Mouse (Mus musculus) limb, embryonic 14.5 days (tissue): ENCODE data around the gene Gpt2. TPM values are rescaled to one million over a fixed set of nuclear protein-coding genes. Genes with fewer than 3 reads are reported as not detected.

Experiments used
- ATAC-seq: fragments of 200-750 bp; cut with Nextera tagmentation; 2 replicates; pipeline ENCODE4 v1.8.0; 2017; ENCODE audit warnings: low read depth, moderate number of reproducible peaks, moderate TSS enrichment; ENCODE audit not compliant: low FRiP score
- DNase-seq: peaks from one replicate; pipeline ENCODE4 v3.0.0-alpha.2; 2015; ENCODE audit warnings: low spot score
- H3K27ac ChIP-seq: fragments of 300-500 bp; sonication (generic); replicated peaks from 2 replicates; pipeline ENCODE4 v1.5.1; 2014; ENCODE audit warnings: low read depth, mild to moderate bottlenecking, low read length, moderate library complexity, mixed read lengths
- H3K27me3 ChIP-seq: fragments of 300-500 bp; sonication (generic); 2 replicates; pipeline ENCODE4 v1.6.1; 2014; ENCODE audit warnings: low read length, mixed read lengths; ENCODE audit not compliant: control insufficient read depth, insufficient read depth
- H3K36me3 ChIP-seq: fragments of 300-500 bp; sonication (generic); 2 replicates; pipeline ENCODE4 v1.6.1; 2014; ENCODE audit warnings: mild to moderate bottlenecking, low read length, moderate library complexity, mixed read lengths; ENCODE audit not compliant: control insufficient read depth, insufficient read depth
- H3K4me1 ChIP-seq: fragments of 300-500 bp; sonication (generic); 2 replicates; pipeline ENCODE4 v1.6.1; 2014; ENCODE audit warnings: antibody characterized with exemption, low read length, mixed read lengths; ENCODE audit not compliant: control insufficient read depth, insufficient read depth
- H3K4me2 ChIP-seq: fragments of 300-500 bp; sonication (generic); replicated peaks from 2 replicates; pipeline ENCODE4 v1.6.1; 2014; ENCODE audit warnings: low read depth, mild to moderate bottlenecking, low read length, moderate library complexity; ENCODE audit not compliant: severe bottlenecking
- H3K4me3 ChIP-seq: fragments of 300-500 bp; sonication (generic); replicated peaks from 2 replicates; pipeline ENCODE4 v1.5.1; 2014; ENCODE audit warnings: low read length
- H3K9ac ChIP-seq: fragments of 300-500 bp; sonication (generic); 2 replicates; pipeline ENCODE4 v1.6.1; 2014; ENCODE audit warnings: mild to moderate bottlenecking, low read depth, low read length, moderate library complexity; ENCODE audit not compliant: severe bottlenecking
- H3K9me3 ChIP-seq: fragments of 300-500 bp; sonication (generic); 2 replicates; pipeline ENCODE4 v1.6.1; 2016; ENCODE audit warnings: low read length; ENCODE audit not compliant: control insufficient read depth
- POLR2A ChIP-seq: fragments of 200-500 bp; IDR thresholded peaks from 2 replicates; pipeline ENCODE4 v1.8.0; 2012; ENCODE audit warnings: inconsistent platforms, mild to moderate bottlenecking, moderate library complexity, borderline replicate concordance; ENCODE audit not compliant: insufficient read depth, insufficient read length; ENCODE audit errors: extremely low read depth
- WGBS: fragments of 180-500 bp; shearing (Covaris S2); extraction: QIAGEN DNeasy Blood & Tissue Kit; methylation state at CpG from one replicate; pipeline ENCODE4 v1.1.7; 2014; 5-methylcytosine and 5-hydroxymethylcytosine counted together
- polyA plus RNA-seq, 2 experiments: library from polyadenylated mRNA; depleted of rRNA in 1 of 2; stranded (reverse) in 1 of 2; unstranded in 1 of 2; fragments of >200 nt; fragmentation: Nextera tagmentation in 1 of 2; extraction: Ambion mirVana in 1 of 2; gene quantifications; 2 replicates each; pipeline versions ENCODE4 v1.2.1 to v1.2.3; 2012 to 2014

The Gpt2 gene
- polyA plus RNA-seq, 2 experiments, result 24.6 to 36.2 TPM

GRCm38 (mm10) chr8:85536332-85536731, 44.0 kb downstream of the Gpt2 start:
- TF ChIP-seq POLR2A, result no peak
- H3K9ac ChIP-seq, result no peak overlapping the region
- no peak overlapping the region for H3K4me3 ChIP-seq
- H3K9me3 ChIP-seq, result no peaks in the 10 kb centered on the region
- peaks cover 60% of the 10 kb centered on the region for H3K36me3 ChIP-seq
- H3K27ac ChIP-seq, result no peak overlapping the region
- 94% methylated on average over 2 of the region's 2 CpGs for WGBS
- ATAC-seq (no peak), DNase-seq (no peak)
- no peak overlapping the region for H3K4me2 ChIP-seq
- no peaks in the 10 kb centered on the region for H3K4me1 ChIP-seq
- H3K27me3 ChIP-seq, result no peaks in the 10 kb centered on the region

GRCm38 (mm10) chr8:85551934-85552333, 59.6 kb downstream of the Gpt2 start:
- Histone ChIP-seq H3K4me1 (0 out of 2 replicates have a peak, but pooled peaks cover 4% of the 10 kb centered on the region), H3K27me3 (no peaks in the 10 kb centered on the region), H3K27ac (no peak overlapping the region), H3K4me3 (no peak overlapping the region), H3K9me3 (no peaks in the 10 kb centered on the region), H3K4me2 (no peak overlapping the region), H3K36me3 (peaks cover 63% of the 10 kb centered on the region), H3K9ac (no peak overlapping the region)
- ATAC-seq, result no peak
- TF ChIP-seq POLR2A, result no peak
- WGBS, result 97% methylated on average over 1 of the region's 1 CpGs
- no peak for DNase-seq

- peak; percentile 12 for DNase-seq
These were observed 62.2 kb downstream of the Gpt2 start for GRCm38 (mm10) chr8:85554391-85555180.

GRCm38 (mm10) chr8:85555181-85556145, 63.1 kb downstream of the Gpt2 start, which contains the start of gene Dnaja2:
Gene Dnaja2, minus strand, starts transcription at chr8:85555344.
- WGBS, result under 1% methylated on average over 45 of the region's 77 CpGs
- Histone ChIP-seq H3K4me2 (peak within 1 kb of the TSS; percentile 76), H3K9me3 (no peaks in the 10 kb centered on the region), H3K4me1 (0 out of 2 replicates have a peak, but pooled peaks cover 4% of the 10 kb centered on the region), H3K36me3 (peaks cover 30% of the 10 kb centered on the region), H3K27me3 (no peaks in the 10 kb centered on the region), H3K4me3 (peak within 1 kb of the TSS; percentile 87), H3K27ac (peak within 1 kb of the TSS; percentile 91), H3K9ac (peak within 1 kb of the TSS; percentile 86)
- peak; percentile 36; the same call in 1 of the 2 replicates for TF ChIP-seq POLR2A
- ATAC-seq (peak; percentile 96), DNase-seq (peak; percentile 83)

More at GRCm38 (mm10) chr8:85554391-85555180, 62.2 kb downstream of the Gpt2 start:
- H3K4me1 ChIP-seq, result 0 out of 2 replicates have a peak, but pooled peaks cover 4% of the 10 kb centered on the region
- H3K4me2 ChIP-seq, result peak overlapping the region; percentile 76
- no peaks in the 10 kb centered on the region for H3K9me3 ChIP-seq
- peak overlapping the region; percentile 91 for H3K27ac ChIP-seq
- peak overlapping the region; percentile 86 for H3K9ac ChIP-seq
- no peak for TF ChIP-seq POLR2A
- ATAC-seq, result peak; percentile 82
- H3K36me3 ChIP-seq, result peaks cover 37% of the 10 kb centered on the region
- under 1% methylated on average over 33 of the region's 66 CpGs for WGBS
- no peaks in the 10 kb centered on the region for H3K27me3 ChIP-seq
- H3K4me3 ChIP-seq, result peak overlapping the region; percentile 87
